Mouse (Mus musculus): ENCODE measurements around the gene Sntb2.

The Sntb2 gene

GRCm38 (mm10) chr8:107045478-107045877 lies 109.9 kb downstream of the Sntb2 start:
- no peak for DNase-seq

- no peak for DNase-seq
Measured at GRCm38 (mm10) chr8:107046976-107047375, 111.4 kb downstream of the Sntb2 start.

GRCm38 (mm10) chr8:107048061-107048941 lies 112.8 kb downstream of the Sntb2 start, which contains the start of gene Pdf:
Gene Pdf (minus strand): TSS chr8:107048614.
- DNase-seq = peak; percentile 86

- no peak for DNase-seq
Measured at GRCm38 (mm10) chr8:107049480-107049879, 113.9 kb downstream of the Sntb2 start.

GRCm38 (mm10) chr8:107052046-107052445 lies 116.5 kb downstream of the Sntb2 start:
- no peak for DNase-seq

- DNase-seq = peak; percentile 91
Measured at GRCm38 (mm10) chr8:107056076-107056972, 120.8 kb downstream of the Sntb2 start, which contains the start of the genes Cog8 and Nip7. Gene Cog8 (minus strand): TSS chr8:107056689. Gene Nip7 (plus strand): TSS chr8:107056877.

- no peak for DNase-seq
Measured at GRCm38 (mm10) chr8:107056973-107057369, 121.4 kb downstream of the Sntb2 start.

GRCm38 (mm10) chr8:107062613-107063012 lies 127.1 kb downstream of the Sntb2 start:
- DNase-seq = no peak

- DNase-seq = no peak
Measured at GRCm38 (mm10) chr8:107065511-107066496, 130.3 kb downstream of the Sntb2 start, which contains the start of gene Tmed6. Gene Tmed6 (minus strand): TSS chr8:107065644.

All from thymus, postnatal 4 days (tissue).